Mouse (Mus musculus) granulocyte monocyte progenitor cell, adult 5-6 weeks (primary cell): ENCODE data around the gene Tmcc2. TPM values are rescaled to one million over a fixed set of nuclear protein-coding genes. Genes with fewer than 3 reads are reported as not detected.
"Not testable (repeated sequence)": the region's sequence is repeated elsewhere in the genome, so short reads cannot be mapped to it uniquely, and the experiment has no call there.

Source experiments
- ATAC-seq: replicated peaks from 2 replicates; pipeline ENCODE4 v1.8.0; 2016; ENCODE audit warnings: mild to moderate bottlenecking, moderate TSS enrichment, inconsistent platforms; ENCODE audit not compliant: poor library complexity, severe bottlenecking
- total RNA-seq, 2 experiments: library from RNA; stranded (forward) in 1 of 2; stranded (reverse) in 1 of 2; fragments of 200-712, 200-1000 nt in 1 of 2; fragments of >200 nt in 1 of 2; fragmentation: Nextera tagmentation in 1 of 2; gene quantifications; 2 replicates each; pipeline ENCODE4 v1.2.3; 2014 to 2017

Tmcc2 gene
- total RNA-seq, 2 experiments from 2014 or later = 1.5 to 3.7 TPM

- ATAC-seq = peak; percentile 13; the same call in 1 of the 2 replicates
Observed at GRCm38 (mm10) chr1:132371298-132372081, 19.6 kb downstream of the Tmcc2 start.

DNA sequence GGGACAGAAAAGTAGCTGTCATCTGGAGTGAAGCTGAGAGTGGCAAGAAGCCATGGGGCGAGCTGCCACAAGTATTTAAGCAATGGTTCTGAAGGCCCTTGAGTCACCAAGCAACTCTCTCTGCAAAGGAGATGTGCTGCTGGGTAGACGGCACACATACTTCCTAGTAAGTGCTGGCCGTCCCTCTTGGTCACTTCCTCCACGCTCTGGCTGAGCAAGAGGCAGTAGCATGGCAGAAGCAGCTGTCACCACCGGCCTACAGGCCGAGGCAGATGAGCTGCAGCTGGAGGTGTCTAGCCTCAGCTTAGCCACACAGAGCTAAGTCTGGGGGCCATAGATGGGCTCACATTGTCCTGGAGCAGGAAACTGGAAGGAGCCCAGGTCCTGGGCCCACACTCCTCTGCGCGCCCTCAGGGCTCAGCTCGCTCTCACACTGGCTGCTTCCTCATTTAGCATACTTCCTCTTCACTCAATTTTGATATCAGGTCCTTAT, 20.4 kb downstream of the Tmcc2 start:
- peak; percentile 73 for ATAC-seq

GRCm38 (mm10) chr1:132367692-132368506, 23.2 kb downstream of the Tmcc2 start:
- ATAC-seq = peak; percentile 65

DNA sequence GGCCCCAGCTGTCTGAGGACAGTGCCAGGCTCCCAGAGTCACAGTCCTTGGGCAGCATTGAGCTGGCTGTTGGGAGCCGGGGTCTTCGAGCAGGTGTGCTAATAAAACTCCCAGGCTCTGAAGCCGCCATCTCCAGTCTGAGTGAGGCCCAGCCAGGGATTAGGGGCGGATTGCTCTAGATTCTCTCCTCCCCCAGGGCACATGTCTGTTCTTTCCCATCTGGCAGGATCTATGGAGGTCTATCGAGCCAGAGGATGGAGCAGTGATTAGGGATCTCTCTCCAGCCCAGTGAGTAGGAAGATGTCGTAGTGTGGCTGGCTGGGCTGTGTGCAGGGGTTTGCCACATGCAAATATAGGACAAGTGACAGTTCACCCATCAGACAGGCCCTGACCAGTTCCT, 24.1 kb downstream of the Tmcc2 start:
- ATAC-seq = no peak

GRCm38 (mm10) chr1:132366235-132366634, 24.8 kb downstream of the Tmcc2 start:
- no peak for ATAC-seq

- ATAC-seq = no peak
Observed at GRCm38 (mm10) chr1:132365645-132366044, 25.4 kb downstream of the Tmcc2 start.

DNA sequence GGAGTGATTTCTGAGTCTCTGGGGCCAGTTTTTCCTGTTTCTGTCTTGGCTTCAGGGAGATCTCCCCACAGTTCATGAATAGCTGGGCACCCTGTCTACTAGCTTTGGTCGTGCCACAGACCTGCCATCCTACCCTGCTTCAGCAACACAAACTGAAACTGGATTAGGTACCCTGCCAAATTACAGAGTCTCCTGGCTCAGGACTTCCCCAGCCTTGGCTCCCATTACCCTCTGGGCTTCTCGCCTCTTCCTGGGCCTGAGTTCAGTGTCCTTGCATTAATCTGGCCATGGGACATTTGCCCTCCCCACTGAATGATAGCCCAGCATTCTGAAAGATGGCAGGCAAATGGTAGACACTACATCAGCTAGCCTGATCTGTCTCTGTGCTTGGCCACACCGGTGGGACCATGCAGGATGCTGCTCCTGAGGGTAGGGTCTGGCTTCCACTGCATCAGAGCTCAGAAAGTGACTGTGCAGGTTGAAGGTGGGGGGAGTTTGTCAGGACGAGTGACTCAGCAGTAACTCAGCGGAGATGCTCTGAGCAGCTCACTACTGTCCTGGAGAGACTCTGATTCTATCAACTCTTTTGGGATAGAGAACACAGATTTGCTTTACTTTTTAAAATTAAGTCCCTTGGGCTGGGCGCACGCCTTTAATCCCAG, 26.1 kb downstream of the Tmcc2 start:
- ATAC-seq = no peak

DNA sequence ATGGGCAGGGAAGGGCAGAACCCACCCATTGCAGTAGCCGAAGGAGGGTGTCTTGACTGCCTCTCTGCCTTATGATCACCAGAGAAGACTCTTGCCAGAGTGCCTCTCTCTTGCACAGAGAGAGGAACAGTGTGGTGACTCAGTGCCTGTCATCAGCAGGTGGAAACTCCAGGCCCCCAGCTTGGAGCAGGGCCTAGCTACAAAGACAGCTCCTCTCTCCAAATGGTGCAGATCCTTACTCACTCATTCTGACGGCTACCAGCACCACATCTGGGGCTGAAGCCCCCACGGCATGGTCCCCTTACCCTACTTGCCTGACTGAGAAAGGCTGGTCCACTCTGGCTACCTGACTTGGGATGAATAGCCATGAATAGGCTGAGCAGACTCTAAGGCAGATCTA, 26.7 kb downstream of the Tmcc2 start:
- no peak for ATAC-seq

- ATAC-seq = no peak
Observed at GRCm38 (mm10) chr1:132361959-132362358, 29.1 kb downstream of the Tmcc2 start.

DNA sequence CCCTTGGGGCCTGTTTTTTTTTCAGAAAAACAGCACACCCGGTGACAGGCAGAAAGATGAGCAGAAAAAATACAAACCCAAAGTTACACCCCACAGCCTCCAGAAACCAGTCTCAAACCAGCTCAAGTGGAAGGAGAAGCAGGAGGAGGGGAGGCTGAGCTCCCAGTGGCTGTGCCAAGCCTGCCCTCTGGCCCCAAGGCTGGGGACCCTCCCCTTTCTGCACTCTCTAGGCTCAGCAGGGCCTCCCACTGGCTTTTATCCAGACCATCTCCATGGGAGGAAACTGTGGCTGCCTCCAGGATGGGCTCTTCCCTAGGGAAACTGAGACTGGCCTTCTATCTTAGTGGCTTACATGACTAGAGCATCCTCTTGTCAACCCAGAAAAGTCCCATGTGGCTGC, 34.2 kb downstream of the Tmcc2 start:
- no peak for ATAC-seq

DNA sequence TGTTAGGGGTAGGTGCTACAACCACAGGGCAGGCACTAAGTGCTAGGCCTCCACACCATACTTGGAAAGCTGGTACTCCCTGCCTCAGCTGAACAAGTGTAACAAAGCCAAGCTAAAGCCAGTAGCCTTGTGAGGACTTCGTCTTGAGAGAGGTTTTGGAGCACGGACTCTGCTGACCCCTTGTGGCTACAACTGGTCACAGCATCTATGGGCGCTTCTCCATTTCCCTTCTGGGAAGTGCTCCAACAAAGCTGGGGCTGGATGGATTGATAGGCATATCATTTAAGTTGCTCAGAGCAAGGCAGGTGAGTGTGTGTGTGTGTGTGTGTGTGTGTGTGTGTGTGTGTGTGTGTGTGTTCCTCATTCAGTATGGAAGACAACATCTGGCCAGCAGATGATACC, 35.2 kb downstream of the Tmcc2 start:
- ATAC-seq = peak; percentile 93

- ATAC-seq = no peak
Observed at GRCm38 (mm10) chr1:132355162-132355601, 35.9 kb downstream of the Tmcc2 start.

DNA sequence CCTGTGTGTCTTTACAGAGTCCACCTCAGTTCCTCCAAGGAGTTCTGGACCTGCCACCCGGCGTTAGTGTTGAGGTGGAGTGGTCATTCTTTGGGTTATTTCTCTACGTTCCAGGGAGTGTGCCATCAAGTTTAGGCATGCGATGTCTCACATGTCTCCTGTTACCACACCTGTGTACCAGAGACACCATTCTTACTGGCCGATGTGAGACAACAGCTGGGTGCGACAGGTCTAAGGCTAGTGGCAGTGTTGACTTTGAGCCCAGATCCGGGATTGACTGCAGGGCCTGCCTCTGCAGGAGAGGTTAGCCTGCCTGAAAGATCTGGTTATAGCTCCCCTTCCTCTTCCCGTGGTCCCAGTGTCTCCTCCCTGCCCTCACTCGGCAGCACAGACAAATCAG, 36.8 kb downstream of the Tmcc2 start:
- no peak for ATAC-seq

GRCm38 (mm10) chr1:132353389-132353788, 37.7 kb downstream of the Tmcc2 start:
- ATAC-seq = no peak

DNA sequence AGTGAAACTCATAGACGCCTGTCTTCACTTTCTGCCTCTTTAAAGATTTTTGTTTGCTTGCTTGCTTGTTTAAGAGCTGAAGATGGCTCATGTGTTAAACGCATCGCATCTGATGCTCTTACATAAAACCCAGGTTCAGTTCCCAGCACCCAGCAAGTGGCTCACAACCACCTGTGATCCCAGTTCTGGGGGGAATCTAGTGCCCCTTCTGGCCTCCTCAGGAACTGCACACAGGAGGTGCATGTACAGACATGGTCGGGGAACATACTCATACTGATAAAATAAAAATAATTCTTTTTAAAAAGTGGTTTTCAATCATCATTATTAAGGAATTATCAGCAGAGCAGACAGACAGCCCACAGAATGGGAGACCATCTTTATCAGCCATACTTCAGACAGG, 40.0 kb downstream of the Tmcc2 start:
- no peak for ATAC-seq

DNA sequence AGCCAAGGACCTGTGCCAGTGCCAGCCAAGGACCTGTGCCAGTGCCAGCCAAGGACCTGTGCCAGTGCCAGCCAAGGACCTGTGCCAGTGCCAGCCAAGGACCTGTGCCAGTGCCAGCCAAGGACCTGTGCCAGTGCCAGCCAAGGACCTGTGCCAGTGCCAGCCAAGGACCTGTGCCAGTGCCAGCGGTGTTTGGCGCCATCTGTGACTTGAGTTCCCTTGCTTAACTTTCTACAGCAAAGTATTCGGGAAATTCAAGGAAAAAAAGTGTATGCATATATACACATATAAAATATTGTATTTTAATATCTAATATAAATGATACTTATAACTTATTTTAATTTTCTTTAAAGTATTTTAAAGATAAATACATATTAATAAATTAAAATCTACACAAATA, 41.5 kb downstream of the Tmcc2 start:
- ATAC-seq = not testable (repeated sequence)

- ATAC-seq = not testable (repeated sequence)
Observed at GRCm38 (mm10) chr1:132349049-132349448, 42.0 kb downstream of the Tmcc2 start.

- ATAC-seq = no peak
Observed at GRCm38 (mm10) chr1:132348401-132348800, 42.7 kb downstream of the Tmcc2 start.

DNA sequence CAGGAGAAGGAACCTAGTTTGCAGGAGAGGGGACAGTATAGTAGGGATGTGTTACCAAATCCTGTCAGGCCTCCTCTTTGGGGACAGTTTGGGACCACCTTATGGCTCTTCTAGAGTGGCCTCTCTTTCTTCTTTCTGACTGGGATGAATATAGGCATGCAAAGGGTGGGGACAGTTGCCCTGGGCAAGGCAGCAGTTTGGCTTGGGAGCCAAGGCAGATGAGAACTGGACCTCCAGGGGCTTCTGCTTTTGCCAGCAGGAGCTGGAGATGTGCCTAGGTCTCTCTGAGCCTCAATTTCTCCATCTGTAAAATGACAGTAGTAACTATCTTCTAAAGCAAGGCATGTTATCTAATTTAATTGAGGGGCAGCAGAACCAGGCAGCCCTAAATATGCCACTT, 44.1 kb downstream of the Tmcc2 start:
- ATAC-seq = no peak

DNA sequence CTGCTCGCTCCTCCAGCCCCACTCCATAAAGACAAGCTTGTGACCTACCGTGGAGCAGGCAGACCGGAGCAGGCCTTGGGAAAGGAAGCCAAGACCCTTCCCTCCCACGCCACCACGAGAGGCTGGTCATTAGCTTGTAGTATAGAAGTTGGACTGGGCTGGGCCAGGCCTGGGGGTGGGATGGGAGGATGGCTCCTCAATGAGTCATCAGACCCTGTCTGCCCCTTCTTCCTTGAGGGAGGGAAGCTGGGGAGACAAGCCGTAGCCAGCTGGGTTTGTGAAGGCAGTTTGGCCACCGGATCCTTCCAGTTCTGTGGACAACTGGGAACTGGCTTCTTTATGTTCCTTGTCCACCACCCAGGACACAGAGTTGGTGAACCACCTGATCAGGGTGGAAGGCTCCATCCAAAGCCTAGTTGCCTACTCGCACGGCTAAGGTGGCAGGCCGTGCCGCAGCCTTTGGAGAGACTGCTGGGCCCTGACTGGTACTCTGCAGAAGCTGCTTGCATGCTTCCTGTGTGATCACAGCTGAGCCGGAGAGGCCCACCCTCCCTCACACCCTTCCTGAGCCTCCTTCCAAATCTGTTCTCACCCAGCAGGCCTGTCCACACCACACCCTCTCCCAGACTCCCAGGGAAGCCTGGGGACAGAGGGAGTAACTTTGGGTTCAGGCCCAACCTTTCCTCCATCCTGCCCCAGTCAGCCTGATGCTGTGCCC, 44.8 kb downstream of the Tmcc2 start:
- ATAC-seq = no peak
